Mouse (Mus musculus) CD4-positive, CD25-positive, alpha-beta regulatory T cell, adult 2 months (primary cell): ENCODE data around the gene Catspere2.

Experiments
- DNase-seq: peaks from one replicate; pipeline ENCODE4 v3.0.0-alpha.2; 2012; ENCODE audit warnings: low read depth, low spot score

Catspere2 gene

DNA sequence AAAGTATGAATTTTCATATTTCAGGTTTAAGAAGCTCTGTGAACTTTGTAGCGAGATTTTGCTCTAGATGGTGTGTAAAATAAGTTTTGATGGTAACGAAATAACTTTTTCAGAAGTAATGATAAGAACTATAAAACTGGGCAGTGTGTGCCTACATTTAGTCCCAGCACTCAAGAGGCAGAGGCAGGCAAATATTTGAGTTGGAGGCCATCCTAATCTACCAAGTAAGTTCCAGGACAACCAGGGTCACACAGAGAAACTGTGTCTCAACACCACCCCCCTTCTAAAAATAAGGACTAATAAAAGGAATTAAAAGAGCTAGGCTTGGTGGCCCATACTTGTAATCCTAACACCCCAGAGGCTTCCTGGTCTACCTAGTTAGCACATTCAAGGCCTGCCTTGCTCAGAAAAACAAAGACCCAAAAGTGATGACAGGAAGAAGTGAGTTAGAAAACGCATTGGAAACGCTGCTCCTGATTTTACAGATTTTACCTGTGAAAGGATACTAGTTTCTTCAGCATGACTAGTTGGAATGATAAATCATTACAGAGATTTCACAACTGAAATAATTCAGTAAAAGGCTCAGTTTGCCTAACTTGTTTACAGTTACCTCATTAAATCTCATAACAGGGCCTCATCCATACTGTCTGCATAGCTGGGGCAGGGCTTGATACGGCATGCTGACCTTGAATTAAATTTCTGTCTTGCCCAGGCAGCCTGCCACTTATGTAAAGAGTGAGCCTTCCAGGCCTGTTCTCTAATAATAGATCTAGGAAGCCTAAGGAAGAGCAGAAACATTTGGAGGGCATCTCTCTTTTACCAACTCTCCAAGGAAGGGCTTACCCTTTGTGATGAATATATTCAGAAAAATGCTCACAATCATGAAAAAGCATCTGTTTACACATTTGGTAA is 236.2 kb downstream of the Catspere2 start:
- no peak for DNase-seq
